Mouse (Mus musculus) liver, embryonic 16.5 days (tissue): ENCODE results near the gene Tmem108. TPM values are rescaled to one million over a fixed set of nuclear protein-coding genes. Genes with fewer than 3 reads are reported as not detected.

Source experiments
- ATAC-seq: fragments of 200-750 bp; cut with Nextera tagmentation; 2 replicates; pipeline ENCODE4 v1.8.0; 2017; ENCODE audit warnings: low read depth, mild to moderate bottlenecking, moderate number of reproducible peaks, moderate library complexity
- H3K27ac ChIP-seq: fragments of 300-500 bp; sonication (generic); 2 replicates; pipeline ENCODE4 v1.5.1; 2014; ENCODE audit warnings: mild to moderate bottlenecking, low read length
- H3K27me3 ChIP-seq: fragments of 300-500 bp; sonication (generic); 2 replicates; pipeline ENCODE4 v1.6.1; 2014; ENCODE audit warnings: low read depth, low read length, mixed read lengths; ENCODE audit not compliant: control insufficient read depth, insufficient read depth
- H3K36me3 ChIP-seq: fragments of 300-500 bp; sonication (generic); 2 replicates; pipeline ENCODE4 v1.6.1; 2014; ENCODE audit warnings: mild to moderate bottlenecking; ENCODE audit not compliant: control insufficient read depth, insufficient read depth
- H3K4me1 ChIP-seq: fragments of 300-500 bp; sonication (generic); 2 replicates; pipeline ENCODE4 v1.6.1; 2014; ENCODE audit warnings: low read depth, low read length, mixed read lengths; ENCODE audit not compliant: control insufficient read depth
- H3K4me2 ChIP-seq: fragments of 300-500 bp; sonication (generic); 2 replicates; pipeline ENCODE4 v1.6.1; 2014; ENCODE audit warnings: low read depth, low read length, mixed read lengths
- H3K4me3 ChIP-seq: fragments of 300-500 bp; sonication (generic); 2 replicates; pipeline ENCODE4 v1.5.1; 2014; ENCODE audit warnings: low read depth, mild to moderate bottlenecking, low read length
- H3K9ac ChIP-seq: fragments of 300-500 bp; sonication (generic); 2 replicates; pipeline ENCODE4 v1.6.1; 2014; ENCODE audit warnings: low read depth, low read length
- H3K9me3 ChIP-seq: fragments of 300-500 bp; sonication (generic); replicated peaks from 2 replicates; pipeline ENCODE4 v1.6.1; 2016; ENCODE audit warnings: low read length; ENCODE audit not compliant: control insufficient read depth
- WGBS: fragments of 180-500 bp; shearing (Covaris S2); extraction: QIAGEN DNeasy Blood & Tissue Kit; methylation state at CpG from one replicate; pipeline ENCODE4 v1.1.7; 2014; ENCODE audit not compliant: insufficient replicate concordance; 5-methylcytosine and 5-hydroxymethylcytosine counted together
- polyA plus RNA-seq: library from polyadenylated mRNA; unstranded; fragments of >200 nt; fragmentation: Nextera tagmentation; extraction: Ambion mirVana; gene quantifications from 2 replicates; pipeline ENCODE4 v1.2.1, GENCODE M21; 2015

The Tmem108 gene
- polyA plus RNA-seq, 1 experiment from 2014 or later: 1.9 TPM

DNA sequence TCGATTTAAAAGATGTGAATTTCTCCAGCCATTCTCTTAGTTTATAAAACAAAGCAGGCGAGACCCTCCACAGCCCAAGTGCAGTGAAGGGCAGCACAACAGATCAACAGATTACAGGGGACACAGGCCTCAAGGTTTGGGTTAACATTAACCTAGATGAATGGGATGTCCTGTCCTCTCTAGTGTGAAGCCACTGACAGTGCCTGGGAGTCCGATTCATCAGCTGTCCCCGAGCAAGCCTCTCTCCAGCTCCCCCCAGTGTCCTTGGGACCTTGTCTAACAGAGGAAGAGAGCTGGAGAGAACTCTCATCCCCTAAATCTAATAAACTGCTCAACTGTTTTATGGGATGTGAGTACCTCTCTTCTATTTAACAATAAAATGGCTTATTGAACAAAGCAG lies 48.4 kb downstream of the Tmem108 start:
- H3K9me3 ChIP-seq: no peaks in the 10 kb centered on the region
- H3K4me1 ChIP-seq: no peaks in the 10 kb centered on the region
- ATAC-seq: no peak
- H3K9ac ChIP-seq: no peak overlapping the region
- H3K4me2 ChIP-seq: no peak overlapping the region
- H3K36me3 ChIP-seq: no peaks in the 10 kb centered on the region
- no peaks in the 10 kb centered on the region for H3K27me3 ChIP-seq
- no peak overlapping the region for H3K27ac ChIP-seq
- H3K4me3 ChIP-seq: no peak overlapping the region
- WGBS: 53% methylated on average over 4 of the region's 4 CpGs

DNA sequence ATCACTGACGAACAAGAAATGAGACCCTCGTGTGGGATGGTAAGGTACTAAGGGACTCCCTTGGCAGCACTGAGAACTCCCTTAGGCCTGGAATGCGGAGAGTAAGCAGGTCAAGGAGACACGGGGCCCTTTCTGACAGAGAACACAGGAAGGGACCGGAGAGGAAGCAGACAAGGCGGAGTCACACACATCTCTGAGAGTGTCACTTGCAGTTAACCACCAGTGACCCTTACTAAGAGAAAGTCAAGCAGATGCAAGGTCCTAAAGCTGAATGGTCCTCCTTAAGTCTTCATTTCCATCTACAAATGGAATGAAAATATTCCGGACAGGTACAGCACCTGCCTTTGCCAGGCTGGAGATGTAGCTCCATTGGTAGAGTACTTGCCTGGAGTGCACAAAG lies 48.9 kb downstream of the Tmem108 start:
- no peak overlapping the region for H3K4me3 ChIP-seq
- H3K4me2 ChIP-seq: no peak overlapping the region
- 44% methylated on average over 7 of the region's 7 CpGs for WGBS
- H3K27ac ChIP-seq: no peak overlapping the region
- no peaks in the 10 kb centered on the region for H3K27me3 ChIP-seq
- no peaks in the 10 kb centered on the region for H3K36me3 ChIP-seq
- no peaks in the 10 kb centered on the region for H3K4me1 ChIP-seq
- no peak overlapping the region for H3K9ac ChIP-seq
- H3K9me3 ChIP-seq: no peaks in the 10 kb centered on the region
- no peak for ATAC-seq

DNA sequence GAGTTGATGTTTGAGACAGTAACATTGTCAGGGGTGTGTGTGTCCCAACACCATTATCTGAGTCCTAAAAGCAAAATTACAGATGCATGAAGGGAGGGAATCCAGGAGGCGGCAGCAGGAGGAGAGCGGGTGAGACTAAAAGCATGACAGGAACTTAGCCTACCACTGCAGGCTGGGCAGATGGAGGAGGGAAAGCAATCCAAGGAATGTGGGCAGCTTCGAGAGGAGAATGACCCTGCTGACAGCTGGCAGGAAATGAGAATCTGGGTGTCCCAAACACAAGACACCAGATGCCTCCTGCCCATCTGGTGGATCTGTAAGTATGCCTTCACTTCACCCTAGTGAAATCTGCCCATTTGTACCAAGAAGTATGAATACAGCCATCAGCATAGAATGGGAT lies 51.9 kb downstream of the Tmem108 start:
- 40% methylated on average over 3 of the region's 3 CpGs for WGBS
- H3K4me2 ChIP-seq: no peak overlapping the region
- no peaks in the 10 kb centered on the region for H3K27me3 ChIP-seq
- H3K4me3 ChIP-seq: no peak overlapping the region
- no peak for ATAC-seq
- no peak overlapping the region for H3K27ac ChIP-seq
- H3K9ac ChIP-seq: no peak overlapping the region
- no peaks in the 10 kb centered on the region for H3K9me3 ChIP-seq
- no peaks in the 10 kb centered on the region for H3K4me1 ChIP-seq
- no peaks in the 10 kb centered on the region for H3K36me3 ChIP-seq

DNA sequence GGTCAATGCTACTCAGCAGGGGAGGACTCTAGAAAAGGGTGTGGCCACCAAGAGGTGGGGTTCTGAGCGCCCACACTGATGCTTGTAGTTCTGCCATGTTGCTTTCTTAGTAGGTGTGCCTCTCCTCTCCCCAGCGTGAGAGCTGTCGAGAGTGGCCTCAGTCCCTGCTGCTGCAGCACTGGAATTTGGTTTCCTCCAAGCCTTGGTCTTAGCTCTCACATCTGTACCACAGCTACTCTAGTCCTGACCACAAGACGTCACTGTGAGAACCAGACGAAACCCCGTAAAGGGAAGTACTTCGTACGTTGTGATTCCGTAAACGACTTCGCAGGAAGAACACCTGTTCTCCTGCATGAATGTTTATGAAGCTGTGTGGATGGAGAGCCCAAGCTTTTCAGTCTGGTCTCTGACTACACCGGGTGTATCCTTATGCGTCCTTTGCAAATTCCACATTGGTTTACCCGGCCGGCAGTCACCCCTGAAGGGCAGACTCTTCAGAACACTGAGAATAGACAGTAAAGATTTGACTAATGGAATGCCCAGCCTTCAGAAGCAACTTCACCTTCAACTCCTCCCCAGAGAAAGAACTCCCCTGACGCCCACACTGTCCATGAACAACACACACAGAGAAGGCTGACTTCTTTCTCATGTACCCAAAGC lies 53.0 kb downstream of the Tmem108 start:
- no peaks in the 10 kb centered on the region for H3K27me3 ChIP-seq
- no peaks in the 10 kb centered on the region for H3K36me3 ChIP-seq
- H3K4me1 ChIP-seq: no peaks in the 10 kb centered on the region
- no peak overlapping the region for H3K4me3 ChIP-seq
- no peak overlapping the region for H3K27ac ChIP-seq
- WGBS: 26% methylated on average over 16 of the region's 16 CpGs
- no peak for ATAC-seq
- no peaks in the 10 kb centered on the region for H3K9me3 ChIP-seq
- H3K4me2 ChIP-seq: no peak overlapping the region
- H3K9ac ChIP-seq: no peak overlapping the region

DNA sequence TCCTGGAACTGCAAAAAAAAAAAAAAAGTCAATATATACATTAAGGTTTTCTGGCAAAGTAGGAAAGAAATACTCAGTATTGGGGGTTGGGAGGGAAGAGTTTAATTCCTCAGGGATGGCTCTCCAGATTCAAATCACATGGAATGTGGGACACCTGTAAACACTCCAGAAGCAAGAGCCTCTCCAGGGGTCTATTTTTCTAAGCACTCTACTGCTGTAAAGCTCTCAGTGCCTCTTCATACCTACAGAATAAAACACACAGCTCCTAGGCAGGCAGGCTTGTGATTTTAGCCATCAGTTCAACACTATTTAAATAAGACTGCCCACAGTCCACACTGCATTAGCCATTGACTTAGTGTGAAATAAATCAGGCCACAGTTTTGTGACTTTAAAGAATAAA lies 53.8 kb downstream of the Tmem108 start:
- Histone ChIP-seq H3K4me2 (no peak overlapping the region), H3K4me3 (no peak overlapping the region), H3K4me1 (no peaks in the 10 kb centered on the region), H3K36me3 (no peaks in the 10 kb centered on the region), H3K27ac (no peak overlapping the region), H3K9me3 (no peaks in the 10 kb centered on the region), H3K27me3 (no peaks in the 10 kb centered on the region), H3K9ac (no peak overlapping the region)
- no peak for ATAC-seq

DNA sequence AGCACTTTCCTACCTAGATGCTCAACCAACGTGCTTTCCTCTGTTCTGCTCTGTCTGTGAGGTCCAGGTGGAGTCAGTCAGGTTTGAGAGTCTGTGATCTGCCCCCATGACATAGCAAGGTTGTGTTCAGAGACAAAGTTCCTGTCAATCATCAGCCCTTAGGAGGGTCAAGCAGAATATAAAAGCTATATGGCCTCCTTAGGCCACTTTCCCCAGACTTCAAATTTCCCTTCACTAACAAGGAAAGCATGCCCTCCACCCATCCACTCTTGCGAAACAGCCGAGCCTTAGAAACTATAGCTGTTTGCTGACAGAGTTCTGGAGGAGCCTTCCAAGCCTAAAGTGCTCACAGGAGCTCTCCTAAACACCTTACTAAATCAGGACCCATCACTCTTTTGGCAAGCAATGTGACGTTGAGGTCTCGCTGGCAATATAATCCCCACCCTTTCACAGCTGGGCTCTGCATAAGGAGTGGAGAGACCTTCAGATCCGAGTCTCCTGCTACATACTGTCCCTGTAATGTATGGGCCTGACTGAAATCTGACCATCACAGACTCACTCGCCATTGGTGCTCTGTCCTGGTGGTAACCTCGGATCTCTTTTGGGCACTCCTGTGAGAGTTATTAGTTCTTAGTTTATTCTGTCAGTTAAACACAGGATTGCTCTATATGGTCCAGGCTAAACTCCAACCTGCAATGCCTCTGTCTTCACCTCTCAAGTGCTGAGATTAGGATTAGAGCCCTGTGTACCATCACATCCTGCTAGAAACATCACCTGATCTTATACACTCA lies 54.4 kb downstream of the Tmem108 start:
- H3K27me3 ChIP-seq: no peaks in the 10 kb centered on the region
- no peak overlapping the region for H3K27ac ChIP-seq
- H3K4me3 ChIP-seq: no peak overlapping the region
- H3K36me3 ChIP-seq: no peaks in the 10 kb centered on the region
- no peaks in the 10 kb centered on the region for H3K9me3 ChIP-seq
- no peak overlapping the region for H3K9ac ChIP-seq
- no peak for ATAC-seq
- H3K4me1 ChIP-seq: no peaks in the 10 kb centered on the region
- 58% methylated on average over 8 of the region's 8 CpGs for WGBS
- no peak overlapping the region for H3K4me2 ChIP-seq

DNA sequence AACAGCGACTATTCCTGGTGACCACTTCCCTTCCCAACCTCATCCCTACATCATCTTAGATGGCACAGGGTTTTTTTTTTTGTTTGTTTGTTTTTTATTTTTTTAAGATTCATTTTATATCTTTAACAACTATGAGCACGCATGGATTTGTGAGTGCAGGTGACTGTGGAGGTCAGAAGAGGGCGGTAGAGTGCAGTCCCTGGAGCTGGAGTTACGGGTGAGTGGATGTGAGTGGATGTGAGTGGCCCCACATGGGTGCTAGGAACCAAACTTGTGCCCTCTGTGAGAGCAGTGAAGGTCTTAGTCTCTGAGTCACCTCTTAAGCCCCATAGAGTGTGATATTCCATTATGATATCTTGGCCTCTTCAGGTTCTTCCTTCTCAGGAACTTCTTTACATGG lies 55.9 kb downstream of the Tmem108 start:
- Histone ChIP-seq H3K36me3 (no peaks in the 10 kb centered on the region), H3K27me3 (no peaks in the 10 kb centered on the region), H3K4me1 (no peaks in the 10 kb centered on the region), H3K4me3 (no peak overlapping the region), H3K4me2 (no peak overlapping the region), H3K27ac (no peak overlapping the region), H3K9ac (no peak overlapping the region), H3K9me3 (no peaks in the 10 kb centered on the region)
- no peak for ATAC-seq
- 58% methylated on average over 4 of the region's 4 CpGs for WGBS

DNA sequence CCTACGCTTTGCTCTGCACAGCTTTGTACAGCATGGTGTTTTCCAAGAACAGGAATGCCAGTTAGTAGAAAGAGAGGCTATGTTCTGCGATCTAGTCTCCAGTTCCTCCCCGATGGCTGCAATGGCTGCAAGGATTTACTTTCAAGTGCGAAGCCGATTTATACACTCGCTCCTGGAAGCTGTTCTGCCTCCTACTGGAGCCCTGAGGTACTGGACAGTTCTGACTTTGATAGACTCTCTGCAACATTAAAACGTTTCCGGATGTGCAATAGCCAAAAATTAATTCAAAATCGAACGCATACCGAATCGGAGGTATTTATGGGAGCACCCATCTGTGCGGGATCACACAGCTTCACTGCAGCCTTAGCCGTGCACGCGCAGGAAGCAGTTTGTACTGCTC lies 58.6 kb downstream of the Tmem108 start:
- 69% methylated on average over 16 of the region's 16 CpGs for WGBS
- Histone ChIP-seq H3K4me2 (no peak overlapping the region), H3K4me3 (no peak overlapping the region), H3K27ac (no peak overlapping the region), H3K9me3 (no peaks in the 10 kb centered on the region), H3K36me3 (no peaks in the 10 kb centered on the region), H3K9ac (no peak overlapping the region), H3K4me1 (no peaks in the 10 kb centered on the region), H3K27me3 (no peaks in the 10 kb centered on the region)
- no peak for ATAC-seq

DNA sequence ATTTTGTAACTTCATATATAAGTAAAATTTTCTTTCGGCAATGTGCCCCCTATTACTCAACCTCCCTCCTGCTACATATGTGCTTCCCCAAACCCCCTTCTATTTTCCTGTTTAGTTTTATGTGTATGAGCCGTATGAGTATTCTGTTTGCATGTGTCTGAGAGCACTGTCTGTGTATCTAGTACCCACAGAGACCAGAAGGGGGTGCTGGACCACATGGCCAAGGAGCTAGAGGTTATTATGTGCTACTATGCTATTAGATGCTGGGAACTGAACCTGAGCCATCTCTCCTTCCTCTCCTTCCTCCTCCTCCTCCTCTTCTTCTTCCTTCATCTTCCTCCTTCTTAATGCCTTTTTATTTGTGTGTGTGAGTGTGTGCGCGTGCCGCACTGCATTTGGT lies 59.2 kb downstream of the Tmem108 start:
- no peak overlapping the region for H3K27ac ChIP-seq
- H3K9me3 ChIP-seq: no peaks in the 10 kb centered on the region
- no peak overlapping the region for H3K4me3 ChIP-seq
- no peak for ATAC-seq
- no peaks in the 10 kb centered on the region for H3K4me1 ChIP-seq
- no peak overlapping the region for H3K9ac ChIP-seq
- WGBS: 62% methylated on average over 5 of the region's 5 CpGs
- no peaks in the 10 kb centered on the region for H3K36me3 ChIP-seq
- H3K27me3 ChIP-seq: no peaks in the 10 kb centered on the region
- H3K4me2 ChIP-seq: no peak overlapping the region
